Mouse (Mus musculus) neutrophil, adult 5-6 weeks (primary cell): Measurements from ENCODE around the gene Lrrc18. TPM values are rescaled to one million over a fixed set of nuclear protein-coding genes. Genes with fewer than 3 reads are reported as not detected.

Experiments used
- ATAC-seq: fragments of 151-379, 151-347 bp; 2 replicates; pipeline ENCODE4 v1.8.0; 2017; ENCODE audit warnings: mild to moderate bottlenecking, moderate TSS enrichment; ENCODE audit not compliant: insufficient number of reproducible peaks, poor library complexity, low FRiP score, severe bottlenecking; ENCODE audit errors: extremely low read depth
- total RNA-seq: library from RNA; stranded (forward); fragments of 200-1000 nt; gene quantifications from 2 replicates; pipeline ENCODE4 v1.2.3, GENCODE M21; 2017

Gene Lrrc18
- total RNA-seq, 1 experiment from 2014 or later: 0.81 TPM

DNA sequence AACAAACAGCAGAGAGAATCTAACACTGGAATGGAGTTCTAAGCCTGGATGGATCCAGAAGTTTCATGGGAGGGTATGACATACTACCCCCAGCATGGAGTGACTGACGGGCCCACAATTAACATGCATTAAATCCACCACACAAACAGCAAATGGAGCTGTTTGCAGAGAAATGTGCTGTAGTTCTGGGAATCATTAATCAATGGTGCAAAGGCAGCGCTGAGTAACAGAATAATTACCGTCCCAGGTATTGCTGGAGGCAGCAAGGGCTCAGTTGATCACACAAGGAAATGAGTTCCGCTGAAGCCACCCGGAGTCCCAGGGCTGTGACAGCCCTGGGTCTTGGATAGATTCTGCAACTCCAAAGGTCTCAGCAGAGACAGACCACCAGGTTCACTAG lies 44.2 kb downstream of the Lrrc18 start:
- no peak for ATAC-seq

DNA sequence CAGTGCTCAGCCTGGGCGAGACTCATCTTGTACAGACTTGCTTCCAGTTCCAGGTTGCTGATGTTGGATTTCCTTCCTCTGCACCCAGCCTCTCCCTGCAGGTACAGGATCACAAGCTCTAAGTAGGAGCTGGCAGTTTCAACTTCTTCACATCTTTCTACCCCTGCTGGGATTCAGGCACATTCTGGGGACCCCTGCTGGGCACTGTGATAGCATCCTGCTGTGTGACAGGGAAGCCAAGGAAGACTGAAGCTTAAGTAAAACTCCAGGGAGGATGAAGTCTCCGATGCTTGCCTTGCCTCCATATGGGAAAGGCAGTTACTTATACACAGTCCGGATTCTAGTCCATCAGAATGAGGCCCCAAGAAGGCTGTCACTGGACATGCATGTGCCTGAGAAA lies 45.6 kb downstream of the Lrrc18 start:
- ATAC-seq: no peak

DNA sequence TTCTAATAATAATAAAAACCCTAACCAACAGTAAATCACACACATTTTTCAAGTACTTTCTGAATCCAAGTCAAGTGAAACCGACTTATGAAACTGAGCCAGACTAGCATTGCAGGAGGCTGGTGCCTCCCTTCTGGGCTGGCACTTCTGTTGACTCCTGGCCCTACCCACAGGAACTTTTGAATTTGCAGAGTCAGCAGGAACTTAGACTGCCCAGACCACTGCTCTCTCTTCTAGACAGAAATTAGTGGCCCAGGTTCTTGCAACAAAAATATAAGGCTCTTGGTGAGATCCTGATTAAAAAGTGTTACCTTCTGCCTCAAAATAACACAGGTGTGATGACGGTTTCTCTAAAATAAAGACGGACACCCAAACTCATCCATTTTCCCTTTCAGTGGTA lies 54.0 kb downstream of the Lrrc18 start:
- ATAC-seq: no peak

DNA sequence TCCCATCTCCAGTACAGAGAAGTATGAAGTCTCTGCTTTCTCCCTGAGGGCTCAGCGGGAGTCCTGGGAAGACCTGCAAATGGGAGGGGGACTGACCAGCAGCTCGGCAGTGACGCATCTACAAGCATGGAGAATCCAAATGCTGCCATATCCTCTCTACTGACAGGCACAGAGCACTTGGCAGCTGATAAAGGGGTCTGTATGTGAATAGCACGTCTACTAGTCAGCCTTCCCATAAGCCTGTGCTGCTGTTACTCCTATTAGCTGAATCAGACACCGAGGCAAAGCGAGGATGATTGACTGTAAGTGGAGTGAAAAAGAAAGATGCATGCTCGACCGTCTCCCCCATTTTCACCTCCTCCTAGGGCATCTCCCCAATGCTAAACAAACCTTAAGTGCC lies 62.3 kb downstream of the Lrrc18 start:
- ATAC-seq: no peak

DNA sequence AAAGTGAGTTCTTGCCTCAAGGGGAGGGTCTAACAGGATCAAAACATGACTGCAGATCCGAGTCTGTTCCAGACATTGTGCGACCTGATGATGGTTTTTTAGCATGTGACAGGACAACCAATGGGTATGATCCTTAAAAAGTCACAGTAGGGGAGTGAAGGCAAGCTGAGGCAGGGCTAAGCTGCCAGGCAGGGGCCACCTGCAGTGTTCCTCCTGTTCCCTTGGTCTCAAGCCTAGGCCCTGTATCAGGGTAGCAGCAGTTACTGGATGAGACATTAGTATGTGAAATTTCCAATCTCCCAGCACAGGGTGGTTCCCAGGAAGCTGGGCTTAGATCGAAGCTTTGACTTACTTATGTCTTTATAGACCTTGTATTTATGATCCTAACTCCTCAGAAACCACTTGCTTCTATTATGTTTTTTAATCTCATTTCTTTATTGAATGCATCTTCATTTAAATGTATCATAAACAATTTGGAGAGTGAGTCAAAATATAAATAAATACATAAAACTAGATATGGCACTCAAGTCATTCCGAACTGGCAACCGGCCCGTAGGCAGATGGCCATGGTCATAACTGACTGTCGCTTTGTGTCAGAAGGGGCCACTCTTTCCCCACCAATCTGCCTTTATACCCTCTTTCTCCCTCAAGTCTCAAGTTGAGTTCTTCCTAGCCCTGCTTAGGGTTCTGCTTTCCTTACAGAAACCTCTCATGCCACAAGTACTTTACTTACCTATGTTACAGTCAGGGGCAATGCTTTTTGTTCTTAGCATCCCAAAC lies 67.9 kb downstream of the Lrrc18 start:
- ATAC-seq: no peak

DNA sequence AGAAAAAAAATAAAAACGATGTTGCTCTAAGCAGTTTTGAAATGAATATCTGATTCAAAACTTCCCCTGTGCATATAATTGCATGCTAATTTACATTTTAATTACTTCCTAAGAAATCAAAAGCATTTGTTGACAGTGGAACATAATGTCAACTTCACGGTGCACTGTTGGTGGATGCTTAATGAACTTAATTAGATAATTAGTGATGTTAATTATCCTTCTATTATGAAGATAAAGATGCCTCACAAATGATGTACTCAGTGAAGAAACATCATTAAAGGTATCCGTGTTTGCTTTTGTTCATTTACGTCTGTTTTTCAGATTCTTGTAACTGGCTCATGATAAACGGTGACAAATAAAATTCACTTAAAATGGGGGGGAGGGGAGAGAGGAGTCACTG lies 71.8 kb downstream of the Lrrc18 start:
- ATAC-seq: no peak

Other genes with a start within 250 kb of the Lrrc18 start
- 1.1 and 6.1 TPM in 2 replicates for gene Tmem273, start 205.4 kb upstream of the Lrrc18 start, total RNA-seq
- not detected in 2 replicates for gene Fam170b, start 157.4 kb upstream of the Lrrc18 start, total RNA-seq
- gene Vstm4, start 134.6 kb upstream of the Lrrc18 start, total RNA-seq: not detected in 2 replicates
- 207 and 223 TPM in 2 replicates for gene Wdfy4, start 194.1 kb downstream of the Lrrc18 start, total RNA-seq
- 0.35 TPM in 1 of 2 replicates, not detected in the other for gene Arhgap22, start 222.6 kb downstream of the Lrrc18 start, total RNA-seq